ENCODE assay signal across 8 mouse cellular contexts in genomic region chr4:31642161-31642560, GRCm38 (mm10).
A peak's percentile ranks its signal among the peaks of the same experiment; 100 is the strongest.
DNase-seq lines count a peak whose midpoint lies in the region; ATAC-seq and TF ChIP-seq lines count a peak whose summit lies in the region.

No protein-coding gene starts in this region.

- H3K4me1 ChIP-seq in lung, embryonic 15.5 days: peaks cover 14% of the 10 kb centered on the region; the same call in 1 of the 2 replicates
- no peaks in the 10 kb centered on the region for H3K4me1 ChIP-seq in lung, adult 2 months (ENCODE audit: control insufficient read depth, insufficient read depth, low read length)
- H3K4me1 ChIP-seq in forebrain, postnatal 0 days (ENCODE audit: insufficient read depth): no peaks in the 10 kb centered on the region
- peaks cover 5% of the 10 kb centered on the region; the same call in 1 of the 2 replicates for H3K4me1 ChIP-seq in hindbrain, embryonic 16.5 days (ENCODE audit: control insufficient read depth, insufficient read depth, low read depth, low read length)
- peaks cover 11% of the 10 kb centered on the region for H3K4me1 ChIP-seq in limb, embryonic 10.5 days

- 24% methylated on average over 9 of the region's 9 CpGs for WGBS in lung, embryonic 15.5 days
- 35% methylated on average over 9 of the region's 9 CpGs for WGBS in lung, adult 2 months
- 27% methylated on average over 9 of the region's 9 CpGs for WGBS in forebrain, postnatal 0 days
- 34% methylated on average over 9 of the region's 9 CpGs for WGBS in hindbrain, embryonic 16.5 days
- WGBS in limb, embryonic 10.5 days: 64% methylated on average over 9 of the region's 9 CpGs

- TF ChIP-seq POLR2A in lung, adult 2 months (IDR thresholded peaks at IDR 0.05; ENCODE audit: borderline replicate concordance, extremely low read depth, low read depth, low read length): no peak

- peak; percentile 81; the same call in 1 of the 2 replicates for ATAC-seq in lung, embryonic 15.5 days (ENCODE audit: borderline replicate concordance, extremely low read depth, low FRiP score, low TSS enrichment)
- ATAC-seq in forebrain, postnatal 0 days: peak; percentile 97
- peak; percentile 96 for ATAC-seq in hindbrain, embryonic 16.5 days

- no peaks in the 10 kb centered on the region for H3K27me3 ChIP-seq in lung, embryonic 15.5 days
- H3K27me3 ChIP-seq in forebrain, postnatal 0 days (ENCODE audit: insufficient read depth, low read length): no peaks in the 10 kb centered on the region
- H3K27me3 ChIP-seq in hindbrain, embryonic 16.5 days (replicated peaks; ENCODE audit: control insufficient read depth, insufficient read depth, low read length): no peaks in the 10 kb centered on the region
- H3K27me3 ChIP-seq in limb, embryonic 10.5 days (ENCODE audit: low read depth, poor library complexity, severe bottlenecking): no peaks in the 10 kb centered on the region

- no peak overlapping the region for H3K9ac ChIP-seq in lung, embryonic 15.5 days
- H3K9ac ChIP-seq in forebrain, postnatal 0 days: no peak overlapping the region; the same call in 1 of the 2 replicates
- no peak overlapping the region for H3K9ac ChIP-seq in hindbrain, embryonic 16.5 days (ENCODE audit: low read depth, low read length)

- no peak for TF ChIP-seq CTCF in lung, adult 2 months (IDR thresholded peaks at IDR 0.05; ENCODE audit: insufficient read depth, low read length)
- peak; percentile 80 for TF ChIP-seq CTCF in forebrain, postnatal 0 days (IDR thresholded peaks at IDR 0.05; ENCODE audit: low read depth)

- H3K9me3 ChIP-seq in lung, embryonic 15.5 days: no peaks in the 10 kb centered on the region
- H3K9me3 ChIP-seq in forebrain, postnatal 0 days (ENCODE audit: low read length): no peaks in the 10 kb centered on the region
- no peaks in the 10 kb centered on the region for H3K9me3 ChIP-seq in hindbrain, embryonic 16.5 days (ENCODE audit: control insufficient read depth, low read length)
- H3K9me3 ChIP-seq in limb, embryonic 10.5 days (replicated peaks): no peaks in the 10 kb centered on the region

- H3K36me3 ChIP-seq in lung, embryonic 15.5 days: no peaks in the 10 kb centered on the region
- H3K36me3 ChIP-seq in forebrain, postnatal 0 days (ENCODE audit: insufficient read depth): no peaks in the 10 kb centered on the region
- H3K36me3 ChIP-seq in hindbrain, embryonic 16.5 days (ENCODE audit: control insufficient read depth, insufficient read depth, low read length): no peaks in the 10 kb centered on the region
- no peaks in the 10 kb centered on the region for H3K36me3 ChIP-seq in limb, embryonic 10.5 days

- no peak overlapping the region for H3K4me3 ChIP-seq in lung, embryonic 15.5 days
- no peak overlapping the region for H3K4me3 ChIP-seq in lung, adult 2 months (replicated peaks; ENCODE audit: extremely low read depth, low read depth, low read length)
- no peak overlapping the region for H3K4me3 ChIP-seq in forebrain, postnatal 0 days (ENCODE audit: low read depth, low read length)
- H3K4me3 ChIP-seq in hindbrain, embryonic 16.5 days (ENCODE audit: low read length): no peak overlapping the region
- no peak overlapping the region for H3K4me3 ChIP-seq in limb, embryonic 10.5 days

- no peak for DNase-seq in lung, adult 2 months
- DNase-seq in cerebellum, adult 8-10 months: peak; percentile 25
- DNase-seq in forebrain, postnatal 0 days: peak; percentile 85
- DNase-seq in limb, embryonic 10.5 days (ENCODE audit: low spot score): peak; percentile 55
- peak; percentile 66 to 70 for DNase-seq in right cerebral cortex, adult 2 months (ENCODE audit: low spot score in 2 of 2)
- no peak for DNase-seq in Muller cell, postnatal 12 days (ENCODE audit: inconsistent ontology term)

- H3K27ac ChIP-seq in lung, embryonic 15.5 days: no peak overlapping the region
- 0 out of 2 replicates have a peak overlapping the region, but pooled peaks have one; percentile 22 for H3K27ac ChIP-seq in forebrain, postnatal 0 days (ENCODE audit: low read depth, low read length)
- peak overlapping the region; percentile 61 for H3K27ac ChIP-seq in hindbrain, embryonic 16.5 days (ENCODE audit: low read depth, low read length)
- H3K27ac ChIP-seq in limb, embryonic 10.5 days: peak overlapping the region; percentile 46; the same call in 1 of the 2 replicates

- peak overlapping the region; percentile 11; the same call in 1 of the 2 replicates for H3K4me2 ChIP-seq in lung, embryonic 15.5 days
- H3K4me2 ChIP-seq in forebrain, postnatal 0 days (ENCODE audit: low read depth): peak overlapping the region; percentile 17; the same call in 1 of the 2 replicates
- H3K4me2 ChIP-seq in hindbrain, embryonic 16.5 days (ENCODE audit: low read length): peak overlapping the region; percentile 44

Comparison
In these comparisons a context has a peak if more than half of its experiments do, and no peak if none do; other contexts are left out.
1. DNase-seq: peak in cerebellum, adult 8-10 months (single experiment), forebrain, postnatal 0 days (single experiment), limb, embryonic 10.5 days (single experiment) and right cerebral cortex, adult 2 months (2 of 2); none in lung, adult 2 months (single experiment) and Muller cell, postnatal 12 days (single experiment).
2. Peak in every context shown above with its lines, with median percentiles within 50 percentile points of each other: ATAC-seq and H3K4me2 ChIP-seq.